Mouse (Mus musculus): ENCODE data around the gene Apip. TPM values are rescaled to one million over a fixed set of nuclear protein-coding genes. Genes with fewer than 3 reads are reported as not detected.

Apip gene
- total RNA-seq, 1 experiment from 2014 or later: 53.4 TPM

DNA sequence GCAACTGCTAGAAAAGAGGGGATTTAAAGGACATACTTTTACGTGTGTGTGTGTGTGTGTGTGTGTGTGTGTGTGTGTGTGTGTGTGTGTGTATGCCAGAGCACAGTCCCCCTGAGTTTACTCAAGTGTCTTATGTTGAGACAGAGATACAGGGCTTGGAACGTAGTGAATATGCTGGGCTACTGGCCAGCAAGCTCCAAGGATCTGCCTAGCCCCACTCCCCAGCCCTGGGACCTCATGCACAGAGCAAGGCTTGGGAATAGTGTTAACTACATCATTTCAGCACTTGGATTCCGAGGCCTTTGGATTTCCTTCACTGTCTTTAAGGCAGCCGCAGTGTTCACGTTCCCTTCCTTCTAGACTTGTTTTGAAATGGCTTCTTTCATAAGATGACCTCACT lies 29.1 kb downstream of the Apip start:
- no peak for DNase-seq

DNA sequence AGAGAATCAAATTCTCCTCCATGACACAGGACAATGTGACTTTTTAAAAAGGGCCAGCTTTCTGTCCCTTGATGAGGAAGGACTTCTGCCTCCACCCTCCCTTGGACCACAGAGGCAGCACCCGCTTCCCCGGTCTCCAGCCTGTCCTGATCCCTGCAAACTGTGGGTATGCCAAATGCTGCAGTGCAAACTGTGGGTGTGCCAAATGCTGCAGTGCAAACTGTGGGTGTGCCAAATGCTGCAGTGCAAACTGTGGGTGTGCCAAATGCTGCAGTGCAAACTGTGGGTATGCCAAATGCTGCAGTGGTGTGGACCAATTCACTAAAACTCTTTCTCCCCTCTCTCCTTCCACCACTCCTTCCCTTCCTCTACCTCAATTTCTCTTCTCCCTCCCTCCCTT lies 32.7 kb downstream of the Apip start:
- no peak for DNase-seq

DNA sequence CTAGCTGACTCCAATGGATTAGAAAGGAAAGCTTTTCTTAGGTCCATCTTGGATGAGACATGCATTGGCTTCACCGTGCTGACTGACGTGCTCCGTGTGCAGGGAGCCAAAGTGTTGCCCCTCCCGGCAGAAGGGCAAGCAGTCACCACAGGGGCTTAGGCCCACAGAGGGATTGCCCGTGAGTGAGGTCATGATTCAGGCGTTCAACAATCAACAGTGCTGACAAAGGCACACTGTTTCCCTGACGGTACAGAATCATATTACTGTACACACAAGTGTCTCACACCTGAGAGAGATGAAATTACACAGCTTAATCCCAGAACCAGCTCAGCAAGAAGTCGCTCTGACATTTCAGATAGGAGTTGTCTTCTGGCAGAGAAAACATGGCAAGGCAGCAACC lies 38.2 kb downstream of the Apip start:
- DNase-seq: no peak

DNA sequence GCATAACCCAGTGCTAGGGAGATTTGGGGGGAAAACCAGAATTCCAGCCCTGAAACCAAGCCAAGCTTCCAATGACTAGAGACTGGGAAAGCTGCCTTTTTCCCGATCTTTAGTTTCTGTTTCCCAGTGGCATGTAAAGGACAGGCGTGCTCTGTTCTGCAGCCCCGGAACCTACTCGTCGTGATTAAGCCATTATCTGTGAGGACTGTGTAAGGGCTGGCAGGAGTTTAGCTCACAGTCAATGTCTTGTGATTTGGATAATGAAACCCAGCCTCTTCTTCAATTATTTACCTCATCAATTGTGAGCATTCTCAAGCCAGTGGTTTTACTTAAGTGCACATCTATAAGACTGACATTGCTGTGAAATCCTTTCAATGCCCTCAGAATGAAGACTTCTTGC lies 43.7 kb downstream of the Apip start:
- DNase-seq: no peak

DNA sequence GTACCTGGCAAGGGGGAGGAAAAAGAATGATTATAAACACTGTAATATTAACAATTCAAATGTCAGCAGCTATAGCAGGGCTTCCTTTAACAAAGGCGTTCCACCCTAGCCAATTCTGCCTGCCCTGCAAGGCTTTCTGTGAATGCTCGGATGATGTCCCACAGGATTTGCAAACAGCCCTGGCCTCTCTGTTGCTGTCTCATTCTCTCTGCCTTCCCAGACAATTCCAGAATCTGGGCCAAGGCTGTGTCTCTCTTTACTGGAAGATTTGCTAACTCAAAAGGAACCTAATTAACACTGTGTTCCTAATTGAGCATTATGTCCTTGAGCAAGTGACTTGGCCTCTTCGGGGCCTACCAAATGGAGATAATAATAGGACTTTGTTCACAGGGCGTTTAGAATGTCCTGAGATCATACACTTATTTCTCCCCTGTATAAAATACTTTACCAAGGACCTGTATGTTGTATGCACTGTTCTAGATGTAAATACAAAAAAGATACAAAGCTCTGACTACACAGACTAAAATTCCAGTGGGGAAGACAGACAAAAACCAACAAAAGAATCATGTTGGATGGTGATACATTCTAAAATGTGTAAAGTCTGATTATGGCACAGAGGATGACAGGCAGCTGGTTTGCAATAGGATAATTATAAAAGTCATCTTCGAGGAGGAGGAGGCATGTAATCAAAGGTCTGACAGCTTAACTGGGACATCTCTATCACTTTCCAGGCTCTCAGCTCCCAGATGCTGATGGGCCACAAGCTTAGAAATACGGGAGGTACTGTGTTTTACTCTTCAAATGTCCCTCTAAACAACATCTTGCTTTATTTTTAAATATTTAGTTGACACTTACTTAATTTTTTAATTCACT lies 45.1 kb downstream of the Apip start:
- peak; percentile 9 for DNase-seq

DNA sequence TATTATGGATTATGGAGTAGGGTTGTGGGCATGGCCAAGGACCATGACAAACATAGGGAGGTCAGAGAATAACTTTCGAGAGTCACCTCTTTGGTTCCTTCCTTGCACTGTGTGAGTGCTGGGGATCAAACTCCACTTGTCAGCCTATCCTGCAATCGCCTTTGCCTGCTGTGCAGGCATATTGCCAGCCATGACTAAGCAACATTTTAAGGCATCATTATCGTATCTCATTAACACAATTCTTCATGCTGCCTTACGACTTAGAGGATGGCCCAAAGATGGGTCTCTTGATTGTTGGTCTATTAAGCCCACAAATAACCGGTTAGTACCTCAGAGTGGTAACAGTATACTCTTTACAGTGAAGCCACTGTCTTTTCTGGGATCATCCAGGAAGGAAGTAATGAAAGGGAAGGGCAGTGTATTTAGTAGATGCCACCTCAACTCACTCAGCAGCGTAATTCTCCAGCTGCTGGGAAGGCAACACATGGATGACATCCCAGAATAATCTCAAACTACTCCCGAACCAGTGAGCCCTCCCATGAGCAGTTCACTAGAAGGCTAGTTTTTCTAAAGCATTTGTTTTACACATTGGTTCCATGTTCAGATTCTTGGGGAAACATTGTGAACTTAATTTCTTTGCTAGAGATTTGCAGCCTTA lies 45.9 kb downstream of the Apip start:
- no peak for DNase-seq

DNA sequence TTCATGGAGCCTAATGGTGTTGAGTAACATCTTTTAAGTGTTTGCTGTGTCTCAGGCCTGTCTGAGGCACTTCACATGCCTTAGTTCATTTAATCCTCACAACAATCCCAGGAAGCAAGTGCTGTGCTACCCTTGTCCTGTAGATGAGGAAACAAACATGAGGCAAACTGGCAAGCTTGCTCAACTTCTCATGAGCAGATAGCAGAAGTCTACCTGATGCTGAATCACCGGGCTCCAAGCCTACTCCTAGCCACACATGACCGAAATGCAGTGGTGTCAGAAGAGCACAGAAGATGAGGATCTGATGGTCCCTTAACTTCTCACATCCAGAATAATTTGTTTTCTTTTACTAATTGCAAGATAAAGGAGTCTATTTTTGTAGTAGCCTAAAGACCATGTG lies 56.2 kb downstream of the Apip start:
- DNase-seq: no peak

DNA sequence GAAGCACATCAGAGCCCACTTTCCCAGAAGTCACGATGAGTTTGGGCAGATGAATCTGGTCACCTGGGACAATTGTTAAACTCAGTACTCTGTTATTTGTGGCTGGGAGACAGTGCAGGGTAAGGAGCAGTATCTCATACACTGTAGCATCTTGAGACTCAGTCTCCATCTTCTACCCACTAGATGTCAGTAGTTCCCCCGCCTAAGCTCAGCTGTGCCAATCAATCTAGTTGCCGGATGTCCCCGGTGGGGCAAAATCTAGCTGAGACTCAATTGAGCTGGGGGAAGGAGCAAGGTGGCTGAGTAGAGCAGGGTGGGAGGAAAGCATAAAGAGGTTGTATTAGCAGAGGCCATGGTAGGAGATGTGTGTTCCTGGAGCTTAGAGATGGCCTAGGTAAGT lies 57.7 kb downstream of the Apip start:
- no peak for DNase-seq

DNA sequence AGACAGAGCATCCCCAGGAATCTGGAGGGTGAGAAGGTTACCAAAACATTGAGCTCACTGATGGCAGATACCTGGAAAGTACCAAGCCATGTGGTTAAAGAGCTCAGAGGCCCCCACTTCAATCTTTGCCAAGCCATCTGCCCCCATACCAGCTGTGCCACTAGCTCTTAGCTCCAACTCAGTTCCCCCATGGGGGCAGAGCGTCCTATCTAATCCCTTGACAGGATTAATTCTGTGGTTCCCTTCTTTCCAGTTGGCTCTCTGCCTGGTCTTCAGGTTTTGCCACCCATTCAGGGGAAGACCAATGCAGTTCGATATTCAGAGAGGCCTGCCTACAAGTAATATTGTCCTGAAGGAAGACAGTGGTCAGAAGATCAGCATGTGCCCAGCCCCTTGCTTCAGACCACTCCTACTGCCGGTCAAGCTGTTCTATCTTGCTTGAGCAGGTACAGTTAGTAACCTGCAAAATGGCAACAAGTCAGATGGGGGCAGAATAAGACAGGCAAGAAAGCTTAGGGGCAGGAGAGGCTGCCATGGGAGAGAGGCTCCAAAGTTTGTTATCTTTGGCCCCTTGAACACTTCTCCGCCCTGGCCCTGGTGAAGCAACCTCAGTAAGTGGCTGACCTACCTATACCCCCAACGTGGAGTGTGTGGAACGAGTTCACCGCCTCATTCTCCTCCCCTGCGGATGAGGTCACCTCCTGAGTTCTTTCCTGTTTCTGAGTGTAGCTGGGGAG lies 65.2 kb downstream of the Apip start:
- no peak for DNase-seq

Other genes starting within 250 kb of the Apip start
- gene Cd44, start 172.0 kb upstream of the Apip start, total RNA-seq (2021): 54.6 and 84.8 TPM in 2 replicates
- gene Pdhx, start 162 bp upstream of the Apip start, total RNA-seq (2021): 133 and 138 TPM in 2 replicates
- gene Ehf, start 229.6 kb downstream of the Apip start, total RNA-seq (2021): 0.41 and 1.2 TPM in 2 replicates

All from adrenal gland, postnatal 14 days (tissue).